Mouse (Mus musculus): ENCODE measurements around the gene Adam19.

The Adam19 gene

DNA sequence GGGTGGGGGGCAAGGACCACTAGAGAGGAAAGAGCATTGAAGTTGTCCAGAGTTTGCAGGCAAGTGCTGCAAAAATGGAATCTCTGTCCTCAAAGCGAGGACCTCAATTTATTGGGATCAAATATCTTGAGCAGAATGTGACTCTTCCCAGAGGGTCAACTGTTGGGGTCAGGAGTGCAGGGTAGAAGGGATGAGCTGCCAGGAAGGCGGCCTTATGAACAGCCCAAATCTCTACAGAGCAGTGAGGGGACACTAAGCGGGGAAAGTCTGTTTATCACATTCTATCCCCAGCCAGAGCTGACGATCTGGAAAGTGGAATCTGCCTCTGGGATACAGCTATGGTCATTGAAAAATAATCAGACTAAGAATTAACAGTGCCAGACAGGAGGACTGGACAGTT lies 138.4 kb downstream of the Adam19 start:
- CTCF ChIA-PET = no interaction called here
